Mouse (Mus musculus): ENCODE data around the gene Cbr2. TPM values are rescaled to one million over a fixed set of nuclear protein-coding genes. Genes with fewer than 3 reads are reported as not detected.

Gene Cbr2
- polyA plus RNA-seq, 1 experiment from 2014 or later: 0.70 TPM

- Histone ChIP-seq H3K27me3 (replicated peaks; ENCODE audit: control insufficient read depth, insufficient read depth, low read length) (peaks cover 8% of the 10 kb centered on the region; the same call in 1 of the 2 replicates), H3K9ac (ENCODE audit: low read length) (peak overlapping the region; percentile 64), H3K4me3 (ENCODE audit: low read depth, low read length) (peak overlapping the region; percentile 58; the same call in 1 of the 2 replicates), H3K36me3 (ENCODE audit: control insufficient read depth, insufficient read depth, low read length) (peaks cover 40% of the 10 kb centered on the region), H3K9me3 (ENCODE audit: control insufficient read depth, low read length) (no peaks in the 10 kb centered on the region), H3K4me1 (replicated peaks; ENCODE audit: control insufficient read depth, insufficient read depth, low read length) (peaks cover 14% of the 10 kb centered on the region), H3K27ac (ENCODE audit: low read depth) (no peak overlapping the region), H3K4me2 (ENCODE audit: low read length) (peak overlapping the region; percentile 99)
- DNase-seq (ENCODE audit: low spot score) (peak; percentile 97), ATAC-seq (replicated peaks; ENCODE audit: low FRiP score, low TSS enrichment, low read depth) (no peak)
- WGBS: 13% methylated on average over 17 of the region's 17 CpGs
These were observed 11.5 kb downstream of the Cbr2 start for GRCm38 (mm10) chr11:120720450-120720849.

GRCm38 (mm10) chr11:120719841-120720376 lies 12.0 kb downstream of the Cbr2 start:
- no peak for ATAC-seq (replicated peaks; ENCODE audit: low FRiP score, low TSS enrichment, low read depth)
- Histone ChIP-seq H3K27me3 (replicated peaks; ENCODE audit: control insufficient read depth, insufficient read depth, low read length) (peaks cover 8% of the 10 kb centered on the region; the same call in 1 of the 2 replicates), H3K27ac (ENCODE audit: low read depth) (no peak overlapping the region), H3K36me3 (ENCODE audit: control insufficient read depth, insufficient read depth, low read length) (peaks cover 43% of the 10 kb centered on the region), H3K4me3 (ENCODE audit: low read depth, low read length) (no peak overlapping the region), H3K9ac (ENCODE audit: low read length) (no peak overlapping the region), H3K9me3 (ENCODE audit: control insufficient read depth, low read length) (no peaks in the 10 kb centered on the region), H3K4me2 (ENCODE audit: low read length) (no peak overlapping the region), H3K4me1 (replicated peaks; ENCODE audit: control insufficient read depth, insufficient read depth, low read length) (peaks cover 16% of the 10 kb centered on the region)
- WGBS: 87% methylated on average over 13 of the region's 13 CpGs
- no peak for DNase-seq (ENCODE audit: low spot score)

GRCm38 (mm10) chr11:120719242-120719641 lies 12.7 kb downstream of the Cbr2 start:
- no peak overlapping the region for H3K4me2 ChIP-seq (ENCODE audit: low read length)
- H3K9ac ChIP-seq (ENCODE audit: low read length): no peak overlapping the region
- no peak for DNase-seq (ENCODE audit: low spot score)
- peaks cover 23% of the 10 kb centered on the region for H3K4me1 ChIP-seq (replicated peaks; ENCODE audit: control insufficient read depth, insufficient read depth, low read length)
- WGBS: 88% methylated on average over 9 of the region's 9 CpGs
- peaks cover 8% of the 10 kb centered on the region; the same call in 1 of the 2 replicates for H3K27me3 ChIP-seq (replicated peaks; ENCODE audit: control insufficient read depth, insufficient read depth, low read length)
- no peak overlapping the region for H3K4me3 ChIP-seq (ENCODE audit: low read depth, low read length)
- H3K9me3 ChIP-seq (ENCODE audit: control insufficient read depth, low read length): no peaks in the 10 kb centered on the region
- H3K27ac ChIP-seq (ENCODE audit: low read depth): no peak overlapping the region
- ATAC-seq (replicated peaks; ENCODE audit: low FRiP score, low TSS enrichment, low read depth): no peak
- H3K36me3 ChIP-seq (ENCODE audit: control insufficient read depth, insufficient read depth, low read length): peaks cover 43% of the 10 kb centered on the region

DNA sequence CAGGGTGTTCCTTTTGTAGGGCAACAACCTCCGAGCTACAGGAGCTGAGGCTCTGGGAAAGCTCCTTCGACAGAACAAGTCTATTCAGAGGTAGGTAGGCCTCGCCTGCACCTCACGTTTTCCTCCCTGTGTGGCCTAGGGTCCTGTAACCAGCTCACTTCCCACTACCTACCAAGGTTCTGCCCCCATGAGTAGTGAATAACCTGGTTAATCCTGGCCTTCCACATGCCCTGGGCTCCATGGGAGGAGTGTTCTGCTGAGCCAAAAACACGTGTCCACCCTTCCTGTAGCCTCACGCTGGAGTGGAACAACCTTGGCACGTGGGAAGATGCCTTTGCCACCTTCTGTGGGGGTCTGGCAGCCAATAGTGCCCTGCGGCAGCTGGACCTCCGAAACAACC lies 16.8 kb downstream of the Cbr2 start:
- Histone ChIP-seq H3K36me3 (ENCODE audit: control insufficient read depth, insufficient read depth, low read length) (peaks cover 51% of the 10 kb centered on the region), H3K9ac (ENCODE audit: low read length) (peak overlapping the region; percentile 64; the same call in 1 of the 2 replicates), H3K4me3 (ENCODE audit: low read depth, low read length) (no peak overlapping the region), H3K9me3 (ENCODE audit: control insufficient read depth, low read length) (no peaks in the 10 kb centered on the region), H3K4me1 (replicated peaks; ENCODE audit: control insufficient read depth, insufficient read depth, low read length) (peaks cover 15% of the 10 kb centered on the region), H3K27me3 (replicated peaks; ENCODE audit: control insufficient read depth, insufficient read depth, low read length) (no peaks in the 10 kb centered on the region), H3K4me2 (ENCODE audit: low read length) (no peak overlapping the region; the same call in 1 of the 2 replicates), H3K27ac (ENCODE audit: low read depth) (no peak overlapping the region)
- ATAC-seq (replicated peaks; ENCODE audit: low FRiP score, low TSS enrichment, low read depth) (no peak), DNase-seq (ENCODE audit: low spot score) (no peak)
- WGBS: 90% methylated on average over 9 of the region's 9 CpGs

GRCm38 (mm10) chr11:120714546-120714945 lies 17.4 kb downstream of the Cbr2 start:
- ATAC-seq (replicated peaks; ENCODE audit: low FRiP score, low TSS enrichment, low read depth) (no peak), DNase-seq (ENCODE audit: low spot score) (no peak)
- Histone ChIP-seq H3K9ac (ENCODE audit: low read length) (peak overlapping the region; percentile 64), H3K36me3 (ENCODE audit: control insufficient read depth, insufficient read depth, low read length) (peaks cover 52% of the 10 kb centered on the region), H3K4me2 (ENCODE audit: low read length) (peak overlapping the region; percentile 68), H3K9me3 (ENCODE audit: control insufficient read depth, low read length) (no peaks in the 10 kb centered on the region), H3K27me3 (replicated peaks; ENCODE audit: control insufficient read depth, insufficient read depth, low read length) (no peaks in the 10 kb centered on the region), H3K4me3 (ENCODE audit: low read depth, low read length) (peak overlapping the region; percentile 73), H3K4me1 (replicated peaks; ENCODE audit: control insufficient read depth, insufficient read depth, low read length) (peaks cover 15% of the 10 kb centered on the region), H3K27ac (ENCODE audit: low read depth) (no peak overlapping the region)
- WGBS: 52% methylated on average over 10 of the region's 10 CpGs

DNA sequence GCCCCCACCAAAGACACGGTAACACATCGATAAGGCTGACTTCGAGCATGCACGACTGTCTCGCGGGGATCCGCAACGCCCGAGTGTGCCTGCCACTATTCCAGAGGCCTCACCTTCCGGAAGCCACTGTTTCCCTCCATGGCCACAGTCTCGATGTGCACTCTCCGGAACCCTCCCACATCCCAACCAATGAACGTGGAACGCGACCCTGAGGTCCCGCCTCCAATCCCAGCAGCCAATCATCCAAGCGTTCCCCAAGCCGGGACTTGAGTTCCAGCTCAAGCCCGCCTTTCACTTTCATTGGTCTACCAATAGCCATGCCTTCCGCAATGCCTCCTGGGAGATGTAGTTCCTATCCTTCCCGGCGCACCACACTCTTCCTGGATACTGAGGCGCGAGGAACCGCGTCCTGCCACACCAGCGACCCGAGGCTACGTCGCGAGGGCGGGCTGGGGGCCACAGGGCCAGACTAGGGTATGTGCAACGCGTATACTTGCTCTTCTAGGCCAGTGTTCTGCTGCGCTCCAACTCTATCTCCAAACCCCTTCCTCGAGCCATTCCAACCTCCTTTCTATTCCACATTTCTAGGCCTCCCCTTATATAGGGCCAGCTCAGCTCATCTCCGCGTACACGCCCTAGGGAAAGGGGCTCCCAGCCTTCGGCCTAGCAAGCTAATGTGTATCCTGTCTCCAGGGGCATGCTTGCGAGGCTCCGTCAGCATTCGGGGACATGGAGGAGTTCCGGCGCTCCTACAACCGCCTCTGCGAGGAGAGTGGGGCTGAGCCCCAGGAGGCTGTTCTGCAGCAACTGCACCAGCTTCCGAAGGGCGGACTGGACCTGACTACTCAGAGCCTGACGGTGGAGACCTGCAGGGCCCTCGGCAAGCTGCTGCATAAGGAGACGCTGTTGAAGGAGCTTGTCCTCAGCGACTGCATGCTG lies 18.1 kb downstream of the Cbr2 start, which contains the start of the genes Cenpx and Lrrc45:
Gene Cenpx, minus strand, starts transcription at position 159 of the 939 bp plus-strand sequence.
Gene Lrrc45, plus strand, starts transcription at position 346 of the 939 bp plus-strand sequence.
- Histone ChIP-seq H3K4me1 (replicated peaks; ENCODE audit: control insufficient read depth, insufficient read depth, low read length) (peaks cover 15% of the 10 kb centered on the region), H3K27me3 (replicated peaks; ENCODE audit: control insufficient read depth, insufficient read depth, low read length) (no peaks in the 10 kb centered on the region), H3K4me3 (ENCODE audit: low read depth, low read length) (peak within 1 kb of the TSS; percentile 73), H3K9ac (ENCODE audit: low read length) (peak within 1 kb of the TSS; percentile 64), H3K27ac (ENCODE audit: low read depth) (peak within 1 kb of the TSS; percentile 22), H3K9me3 (ENCODE audit: control insufficient read depth, low read length) (no peaks in the 10 kb centered on the region), H3K36me3 (ENCODE audit: control insufficient read depth, insufficient read depth, low read length) (peaks cover 49% of the 10 kb centered on the region), H3K4me2 (ENCODE audit: low read length) (peak within 1 kb of the TSS; percentile 68)
- no peak for DNase-seq (ENCODE audit: low spot score)
- 2% methylated on average over 53 of the region's 53 CpGs for WGBS
- peak; percentile 92 for ATAC-seq (replicated peaks; ENCODE audit: low FRiP score, low TSS enrichment, low read depth)

DNA sequence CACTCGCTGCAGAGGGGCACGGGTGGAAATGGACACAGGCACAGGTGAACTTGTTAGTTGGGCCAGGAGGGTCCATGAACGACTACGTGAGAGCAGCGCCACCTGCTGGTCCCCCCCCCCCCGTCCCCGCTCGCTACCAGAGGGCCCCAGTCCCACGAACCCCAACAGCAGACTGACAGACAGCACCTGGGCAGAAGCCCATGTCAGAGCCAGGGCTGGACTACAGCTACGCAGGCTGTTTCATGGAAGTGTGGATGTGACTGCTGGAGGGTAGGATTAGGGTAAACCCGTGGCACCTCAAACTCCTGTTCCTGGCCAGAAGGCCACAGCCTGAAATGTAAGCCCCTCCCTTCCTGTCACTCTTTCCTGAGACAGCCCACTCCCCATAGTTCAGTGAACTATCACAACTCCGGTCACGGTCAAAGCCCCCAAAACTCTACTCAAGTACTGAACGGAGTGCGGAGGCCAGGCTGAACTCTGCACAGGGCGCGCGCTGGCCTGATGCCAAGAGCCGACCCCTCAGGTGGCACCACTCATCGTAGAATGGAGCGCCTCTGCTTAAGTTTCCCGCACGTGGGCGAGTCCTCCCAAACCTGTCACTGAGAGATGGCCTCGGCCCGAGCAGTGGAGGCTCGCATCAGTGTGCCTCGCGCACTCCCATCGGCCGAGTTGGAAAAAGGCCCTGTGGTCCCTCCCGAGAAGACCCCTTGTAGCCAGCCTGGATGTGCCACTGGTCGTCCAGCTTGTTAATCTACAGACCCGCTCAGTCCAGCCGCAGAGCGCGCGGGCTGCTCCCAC lies 18.9 kb downstream of the Cbr2 start:
- Histone ChIP-seq H3K27me3 (replicated peaks; ENCODE audit: control insufficient read depth, insufficient read depth, low read length) (no peaks in the 10 kb centered on the region), H3K4me2 (ENCODE audit: low read length) (peak overlapping the region; percentile 68), H3K9me3 (ENCODE audit: control insufficient read depth, low read length) (no peaks in the 10 kb centered on the region), H3K9ac (ENCODE audit: low read length) (peak overlapping the region; percentile 64), H3K27ac (ENCODE audit: low read depth) (peak overlapping the region; percentile 22), H3K4me3 (ENCODE audit: low read depth, low read length) (peak overlapping the region; percentile 73), H3K4me1 (replicated peaks; ENCODE audit: control insufficient read depth, insufficient read depth, low read length) (peaks cover 15% of the 10 kb centered on the region), H3K36me3 (ENCODE audit: control insufficient read depth, insufficient read depth, low read length) (peaks cover 40% of the 10 kb centered on the region)
- WGBS: under 1% methylated on average over 38 of the region's 38 CpGs
- DNase-seq (ENCODE audit: low spot score) (peak; percentile 93), ATAC-seq (replicated peaks; ENCODE audit: low FRiP score, low TSS enrichment, low read depth) (peak; percentile 53)

DNA sequence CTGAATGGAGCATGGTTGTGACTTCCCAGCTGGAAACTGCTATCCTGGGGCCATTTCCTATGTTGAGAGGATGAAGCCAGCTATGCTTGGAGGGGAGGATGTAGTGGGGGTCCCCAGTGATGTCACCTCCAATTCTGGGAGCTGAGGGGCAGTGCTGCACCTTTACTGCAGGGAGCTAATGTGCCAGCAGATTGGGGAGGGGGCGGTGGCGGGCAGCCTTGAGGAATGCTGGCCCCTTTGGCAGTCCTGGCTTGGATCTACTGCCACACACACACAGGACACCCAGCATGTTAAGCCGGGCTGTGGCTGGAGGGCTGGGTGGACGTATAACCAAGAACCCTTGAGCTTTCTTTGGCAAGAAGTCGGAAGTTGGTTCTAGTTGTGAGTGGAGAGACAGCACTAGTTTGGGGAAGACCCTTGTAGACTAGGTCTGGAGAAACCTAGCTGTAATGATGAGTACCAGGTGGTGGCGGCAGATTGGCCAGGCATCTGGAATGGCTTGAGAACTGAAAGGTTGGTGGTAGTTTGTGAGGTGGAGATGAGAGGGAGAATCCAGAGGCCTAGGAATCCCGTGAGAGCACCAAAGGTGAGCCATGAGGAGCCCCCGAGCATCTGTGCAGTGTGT lies 19.8 kb downstream of the Cbr2 start:
- peak overlapping the region; percentile 68 for H3K4me2 ChIP-seq (ENCODE audit: low read length)

More for the DNA sequence above, 19.8 kb downstream of the Cbr2 start:
- DNase-seq (ENCODE audit: low spot score): no peak
- no peak overlapping the region for H3K27ac ChIP-seq (ENCODE audit: low read depth)
- peaks cover 21% of the 10 kb centered on the region for H3K4me1 ChIP-seq (replicated peaks; ENCODE audit: control insufficient read depth, insufficient read depth, low read length)
- WGBS: 49% methylated on average over 8 of the region's 8 CpGs
- H3K9me3 ChIP-seq (ENCODE audit: control insufficient read depth, low read length): no peaks in the 10 kb centered on the region
- H3K27me3 ChIP-seq (replicated peaks; ENCODE audit: control insufficient read depth, insufficient read depth, low read length): no peaks in the 10 kb centered on the region
- no peak for ATAC-seq (replicated peaks; ENCODE audit: low FRiP score, low TSS enrichment, low read depth)
- H3K9ac ChIP-seq (ENCODE audit: low read length): no peak overlapping the region
- peaks cover 31% of the 10 kb centered on the region for H3K36me3 ChIP-seq (ENCODE audit: control insufficient read depth, insufficient read depth, low read length)
- no peak overlapping the region for H3K4me3 ChIP-seq (ENCODE audit: low read depth, low read length)

All from intestine, embryonic 14.5 days (tissue).